Mouse (Mus musculus) heart, postnatal 0 days (tissue): ENCODE results near the gene Hes6.

Experiments
- CTCF ChIP-seq: IDR thresholded peaks from 2 replicates; pipeline ENCODE4 v1.5.1; 2016; ENCODE audit warnings: antibody characterized with exemption, control low read depth, low read depth
- EP300 ChIP-seq: IDR thresholded peaks from 2 replicates; pipeline ENCODE4 v1.6.1; 2016; ENCODE audit warnings: antibody characterized with exemption, low read depth

DNA sequence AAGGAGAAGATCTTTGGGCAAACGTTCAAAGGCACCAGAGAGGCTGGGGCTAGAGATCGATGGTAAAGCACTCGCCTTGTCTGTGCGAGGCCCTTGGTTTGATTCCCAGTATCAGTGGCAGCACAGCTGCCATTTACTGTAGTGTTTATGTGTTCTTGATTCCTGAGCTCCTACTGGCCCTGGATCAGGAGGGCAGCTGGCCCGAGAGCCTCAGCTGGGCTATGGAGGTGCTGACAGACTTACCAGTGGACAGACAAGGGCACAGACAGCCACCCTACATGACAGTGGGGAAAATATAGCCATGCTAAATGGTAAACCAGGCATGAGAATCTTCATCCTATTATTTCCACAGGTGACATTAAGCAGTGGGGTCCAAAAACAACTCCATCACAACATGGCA is 37.0 kb upstream of the Hes6 start:
- TF ChIP-seq CTCF = no peak
- no peak for TF ChIP-seq EP300
